Mouse (Mus musculus) limb, embryonic 10.5 days (tissue): Measurements from ENCODE around the gene Myod1. TPM values are rescaled to one million over a fixed set of nuclear protein-coding genes. Genes with fewer than 3 reads are reported as not detected.

ENCODE experiments used
- DNase-seq: peaks from one replicate; pipeline ENCODE4 v3.0.0-alpha.2; 2017; ENCODE audit warnings: low spot score
- H3K27ac ChIP-seq: fragments of 300-500 bp; sonication (generic); 2 replicates; pipeline ENCODE4 v1.5.1; 2016; ENCODE audit warnings: mild to moderate bottlenecking
- H3K27me3 ChIP-seq: fragments of 300-500 bp; sonication (generic); 2 replicates; pipeline ENCODE4 v1.6.1; 2016; ENCODE audit warnings: low read depth, mild to moderate bottlenecking; ENCODE audit not compliant: poor library complexity, severe bottlenecking
- H3K36me3 ChIP-seq: fragments of 300-500 bp; sonication (generic); 2 replicates; pipeline ENCODE4 v1.6.1; 2016; ENCODE audit warnings: mild to moderate bottlenecking, moderate library complexity
- H3K4me1 ChIP-seq: fragments of 300-500 bp; sonication (generic); 2 replicates; pipeline ENCODE4 v1.6.1; 2016
- H3K4me3 ChIP-seq: fragments of 300-500 bp; sonication (generic); 2 replicates; pipeline ENCODE4 v1.5.1; 2016; ENCODE audit warnings: mild to moderate bottlenecking, moderate library complexity
- H3K9me3 ChIP-seq: fragments of 300-500 bp; sonication (generic); replicated peaks from 2 replicates; pipeline ENCODE4 v1.6.1; 2016; ENCODE audit warnings: mild to moderate bottlenecking
- WGBS: fragments of 180-500 bp; shearing (Covaris S2); methylation state at CpG from one replicate; pipeline ENCODE4 v1.1.7; 2016; 5-methylcytosine and 5-hydroxymethylcytosine counted together
- polyA plus RNA-seq: library from polyadenylated mRNA; unstranded; fragments of >200 nt; fragmentation: Nextera tagmentation; extraction: Ambion mirVana; gene quantifications from 2 replicates; pipeline ENCODE4 v1.2.1, GENCODE M21; 2016

Myod1 gene
- polyA plus RNA-seq, 1 experiment from 2014 or later, result 13.8 TPM

- Histone ChIP-seq H3K4me1 (peaks cover 26% of the 10 kb centered on the region), H3K36me3 (no peaks in the 10 kb centered on the region), H3K27me3 (peaks cover 72% of the 10 kb centered on the region), H3K4me3 (no peak overlapping the region), H3K27ac (no peak overlapping the region), H3K9me3 (no peaks in the 10 kb centered on the region)
- 58% methylated on average over 4 of the region's 4 CpGs for WGBS
- no peak for DNase-seq
These were observed 18.7 kb downstream of the Myod1 start for GRCm38 (mm10) chr7:46394933-46395332.

GRCm38 (mm10) chr7:46395571-46395970 lies 19.3 kb downstream of the Myod1 start:
- Histone ChIP-seq H3K27ac (no peak overlapping the region), H3K9me3 (no peaks in the 10 kb centered on the region), H3K36me3 (no peaks in the 10 kb centered on the region), H3K27me3 (peaks cover 78% of the 10 kb centered on the region), H3K4me1 (peaks cover 26% of the 10 kb centered on the region), H3K4me3 (no peak overlapping the region)
- WGBS, result 36% methylated on average over 6 of the region's 6 CpGs
- no peak for DNase-seq

GRCm38 (mm10) chr7:46396231-46396927 lies 20.1 kb downstream of the Myod1 start, which contains the start of gene Kcnc1:
Kcnc1 (plus strand) TSS chr7:46396497.
- H3K4me3 ChIP-seq, result peak within 1 kb of the TSS; percentile 58
- no peaks in the 10 kb centered on the region for H3K9me3 ChIP-seq
- peaks cover 86% of the 10 kb centered on the region for H3K27me3 ChIP-seq
- H3K36me3 ChIP-seq, result no peaks in the 10 kb centered on the region
- WGBS, result under 1% methylated on average over 93 of the region's 93 CpGs
- DNase-seq, result peak; percentile 94
- no peak within 1 kb of the TSS for H3K27ac ChIP-seq
- peaks cover 26% of the 10 kb centered on the region for H3K4me1 ChIP-seq

- no peak overlapping the region for H3K27ac ChIP-seq
- H3K4me3 ChIP-seq, result peak overlapping the region; percentile 58
- peaks cover 26% of the 10 kb centered on the region for H3K4me1 ChIP-seq
- H3K36me3 ChIP-seq, result no peaks in the 10 kb centered on the region
- peaks cover 94% of the 10 kb centered on the region for H3K27me3 ChIP-seq
- 2% methylated on average over 64 of the region's 64 CpGs for WGBS
- no peaks in the 10 kb centered on the region for H3K9me3 ChIP-seq
- no peak for DNase-seq
These were observed 20.9 kb downstream of the Myod1 start for GRCm38 (mm10) chr7:46396928-46397731.

- Histone ChIP-seq H3K27ac (no peak overlapping the region), H3K36me3 (no peaks in the 10 kb centered on the region), H3K27me3 (peaks cover 95% of the 10 kb centered on the region), H3K4me1 (peaks cover 26% of the 10 kb centered on the region), H3K4me3 (no peak overlapping the region), H3K9me3 (no peaks in the 10 kb centered on the region)
- WGBS, result 13% methylated on average over 70 of the region's 70 CpGs
- no peak for DNase-seq
These were observed 21.6 kb downstream of the Myod1 start for GRCm38 (mm10) chr7:46397732-46398333.

- Histone ChIP-seq H3K4me1 (peaks cover 26% of the 10 kb centered on the region), H3K36me3 (no peaks in the 10 kb centered on the region), H3K27me3 (peaks cover 87% of the 10 kb centered on the region), H3K27ac (no peak overlapping the region), H3K4me3 (no peak overlapping the region), H3K9me3 (no peaks in the 10 kb centered on the region)
- 60% methylated on average over 4 of the region's 4 CpGs for WGBS
- no peak for DNase-seq
These were observed 22.3 kb downstream of the Myod1 start for GRCm38 (mm10) chr7:46398612-46399011.

DNA sequence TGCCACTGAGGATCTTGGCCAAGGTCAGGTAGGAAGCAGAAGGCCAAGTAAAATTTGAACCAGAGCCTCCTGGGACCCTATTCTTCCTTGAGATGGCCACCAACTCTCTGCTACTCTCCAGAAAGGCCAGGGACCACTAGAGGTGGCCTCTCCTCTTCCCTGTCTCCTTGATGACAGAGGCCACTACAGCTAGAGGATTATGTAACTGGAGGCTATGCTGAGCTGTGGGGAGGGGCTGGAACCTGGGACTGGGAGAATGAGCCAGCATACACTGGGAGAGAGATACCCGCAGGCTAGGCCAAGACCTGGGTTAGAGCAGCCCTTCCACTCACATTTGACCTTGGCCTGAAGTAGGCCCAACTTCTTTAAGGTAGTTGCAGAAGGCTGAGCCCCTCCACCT lies 23.4 kb downstream of the Myod1 start:
- Histone ChIP-seq H3K4me1 (peaks cover 26% of the 10 kb centered on the region), H3K4me3 (no peak overlapping the region), H3K27me3 (peaks cover 77% of the 10 kb centered on the region), H3K36me3 (no peaks in the 10 kb centered on the region), H3K9me3 (no peaks in the 10 kb centered on the region), H3K27ac (no peak overlapping the region)
- DNase-seq, result no peak
- 80% methylated on average over 1 of the region's 1 CpGs for WGBS

DNA sequence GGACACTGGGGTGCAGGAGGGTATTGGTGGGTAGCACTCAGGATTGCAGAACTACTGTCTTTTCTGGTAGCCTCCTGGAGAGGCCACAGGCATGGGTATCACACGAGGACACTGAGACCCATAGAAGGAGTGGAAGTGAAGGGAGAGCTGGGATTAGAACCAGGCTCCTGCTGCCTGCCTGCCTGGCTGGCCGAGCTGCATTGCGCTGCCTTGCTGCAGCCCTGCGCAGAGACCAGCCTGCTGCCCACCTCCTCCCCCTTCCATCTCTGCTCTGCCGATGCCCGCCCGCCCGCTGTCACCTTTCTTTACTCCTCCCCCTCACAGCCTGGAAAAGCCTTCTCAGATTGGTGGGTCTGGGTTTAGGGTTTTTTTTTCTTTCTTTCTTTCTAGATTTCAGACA lies 24.1 kb downstream of the Myod1 start:
- Histone ChIP-seq H3K27me3 (peaks cover 77% of the 10 kb centered on the region), H3K27ac (no peak overlapping the region), H3K9me3 (no peaks in the 10 kb centered on the region), H3K4me3 (no peak overlapping the region), H3K4me1 (peaks cover 26% of the 10 kb centered on the region), H3K36me3 (no peaks in the 10 kb centered on the region)
- no peak for DNase-seq
- 35% methylated on average over 8 of the region's 8 CpGs for WGBS

DNA sequence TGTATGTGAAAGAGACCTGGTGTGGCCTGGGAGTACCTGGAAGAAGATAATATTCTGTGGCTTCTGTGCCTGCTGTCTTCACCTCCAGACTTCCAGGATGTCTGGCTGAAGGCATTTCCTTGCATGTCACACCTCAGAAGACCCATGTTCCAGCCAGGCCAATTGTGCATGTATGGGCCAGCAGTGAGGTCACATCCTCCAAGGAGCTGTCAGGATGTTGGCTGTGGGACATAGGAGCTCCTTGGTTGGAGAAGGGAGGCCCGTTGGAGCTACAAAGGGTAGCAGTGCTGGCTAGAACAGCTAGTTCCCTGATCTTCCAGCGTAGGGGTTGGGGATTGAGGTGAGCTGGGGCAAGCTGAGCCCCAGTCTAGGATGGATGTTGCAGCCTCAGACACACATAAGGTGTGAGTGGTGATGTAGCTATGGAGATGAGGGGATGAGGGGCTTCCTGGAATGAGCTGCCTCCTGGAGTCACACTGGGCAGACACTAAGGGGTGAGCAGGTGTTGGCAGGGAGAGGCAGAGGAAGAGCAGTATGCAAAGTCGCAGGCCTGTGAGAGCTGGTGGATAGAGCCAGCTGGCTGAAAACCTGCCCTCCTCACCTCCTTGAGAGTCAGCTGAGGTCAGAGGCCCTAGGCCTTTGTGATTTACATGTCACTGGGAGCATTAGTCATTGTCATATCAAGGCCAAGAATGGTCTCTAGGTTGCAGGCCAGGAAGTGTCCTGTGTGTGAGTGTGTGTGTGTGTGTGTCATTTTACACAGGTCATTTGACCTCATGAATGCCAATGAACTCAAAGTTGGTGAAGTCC lies 25.3 kb downstream of the Myod1 start:
- H3K27me3 ChIP-seq, result peaks cover 68% of the 10 kb centered on the region
- no peak overlapping the region for H3K4me3 ChIP-seq
- H3K9me3 ChIP-seq, result no peaks in the 10 kb centered on the region
- no peak for DNase-seq
- 69% methylated on average over 3 of the region's 3 CpGs for WGBS
- H3K36me3 ChIP-seq, result no peaks in the 10 kb centered on the region
- peaks cover 15% of the 10 kb centered on the region for H3K4me1 ChIP-seq
- no peak overlapping the region for H3K27ac ChIP-seq

- no peak for DNase-seq
- Histone ChIP-seq H3K27ac (no peak overlapping the region), H3K36me3 (no peaks in the 10 kb centered on the region), H3K4me1 (no peaks in the 10 kb centered on the region), H3K9me3 (no peaks in the 10 kb centered on the region), H3K27me3 (peaks cover 45% of the 10 kb centered on the region), H3K4me3 (no peak overlapping the region)
- WGBS, result 84% methylated on average over 15 of the region's 15 CpGs
These were observed 27.6 kb downstream of the Myod1 start for GRCm38 (mm10) chr7:46403616-46404485.

GRCm38 (mm10) chr7:46404756-46405155 lies 28.5 kb downstream of the Myod1 start:
- 75% methylated on average over 7 of the region's 7 CpGs for WGBS
- H3K4me1 ChIP-seq, result no peaks in the 10 kb centered on the region
- no peak for DNase-seq
- no peak overlapping the region for H3K27ac ChIP-seq
- H3K4me3 ChIP-seq, result no peak overlapping the region
- peaks cover 37% of the 10 kb centered on the region for H3K27me3 ChIP-seq
- no peaks in the 10 kb centered on the region for H3K9me3 ChIP-seq
- no peaks in the 10 kb centered on the region for H3K36me3 ChIP-seq

- Histone ChIP-seq H3K27ac (no peak overlapping the region), H3K36me3 (no peaks in the 10 kb centered on the region), H3K9me3 (no peaks in the 10 kb centered on the region), H3K4me1 (no peaks in the 10 kb centered on the region), H3K27me3 (peaks cover 17% of the 10 kb centered on the region), H3K4me3 (no peak overlapping the region)
- DNase-seq, result no peak
- WGBS, result 85% methylated on average over 9 of the region's 9 CpGs
These were observed 32.3 kb downstream of the Myod1 start for GRCm38 (mm10) chr7:46408606-46409005.
